Comparison of ENCODE assay signal across 16 mouse cellular contexts in the genomic region with DNA sequence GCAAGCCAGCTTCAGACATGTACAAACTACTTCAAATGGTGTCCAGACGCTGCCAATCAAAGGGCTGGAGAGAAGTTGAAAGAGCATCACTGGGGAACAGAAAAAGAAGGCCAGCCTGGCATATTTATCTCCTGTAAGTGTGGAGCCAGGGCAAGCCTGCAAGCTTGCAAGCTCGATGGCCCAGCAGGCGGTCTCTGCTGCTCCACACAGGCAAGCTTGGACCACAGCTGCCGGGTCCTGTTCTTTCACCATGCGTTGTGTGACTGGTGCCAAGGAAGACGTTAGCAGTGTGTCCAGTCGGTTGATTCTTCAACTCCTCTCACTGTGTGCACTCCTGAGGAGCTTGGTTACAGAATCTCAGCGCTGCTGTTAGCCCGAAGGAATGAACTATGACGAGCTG. TPM values are rescaled to one million over a fixed set of nuclear protein-coding genes. Genes with fewer than 3 reads are reported as not detected.
A peak's percentile ranks its signal among the peaks of the same experiment; 100 is the strongest.
DNase-seq lines count a peak whose midpoint lies in the region.
"Had no signal": no experiment of that assay in that cellular context is flagged by ENCODE, and none has a peak within 500 bp of the region (broad histone marks: within the 10 kb centered on the region; RNA-seq: fewer than 3 reads in every experiment).

No protein-coding gene starts in this region.

- intact Hi-C loops in left cerebral cortex, postnatal 4 days (cut with DNase I) = no loop called here

- peak; percentile 30 for DNase-seq in gastrocnemius, adult 18-20 months (ENCODE audit: low spot score)
- DNase-seq in gastrocnemius, adult 8-10 months (ENCODE audit: low spot score in 2 of 2) = no peak
- DNase-seq in left cerebral cortex, postnatal 4 days = peak; percentile 83
- no peak for DNase-seq in left cerebral cortex, adult 8-10 months (ENCODE audit: low spot score in 2 of 2)
- DNase-seq in cerebellum, adult 8-10 months = peak; percentile 77
- peak; percentile 60 for DNase-seq in skeletal muscle tissue, adult 2 months (ENCODE audit: low read depth, low spot score)
- no peak for DNase-seq in liver
- DNase-seq in heart, adult 11 months = no peak
- DNase-seq: adrenal gland, postnatal 36 days; B cell, adult 2 months; heart, adult 18-20 months; heart, postnatal 36 days; kidney, adult 18-20 months; kidney, postnatal 25 days; layer of hippocampus, adult 9-11 months; thymus, postnatal 25 days had no signal

RNA-seq across cellular contexts. Expression of a gene that starts 12.9 kb away (rescaled TPM):
- 10 to 100 TPM; 52.0 to 54.8 TPM for total RNA-seq in gastrocnemius, adult 18-20 months (2021)
- 10 to 100 TPM; 41.5 to 51.2 (median 49.4) TPM for total RNA-seq in gastrocnemius, adult 8-10 months (2022)
- 10 to 100 TPM; 51.9 to 60.8 TPM for total RNA-seq in left cerebral cortex, postnatal 4 days (2021)
- 10 to 100 TPM; 55.6 to 65.4 (median 56.4) TPM for total RNA-seq in left cerebral cortex, adult 8-10 months (2022)

Comparison
In these comparisons a context has a peak if more than half of its experiments do, and no peak if none do; other contexts are left out.
1. DNase-seq: peak in gastrocnemius, adult 18-20 months (single experiment), left cerebral cortex, postnatal 4 days (single experiment), cerebellum, adult 8-10 months (single experiment) and skeletal muscle tissue, adult 2 months (single experiment); none in gastrocnemius, adult 8-10 months (0 of 2), left cerebral cortex, adult 8-10 months (0 of 2), liver (single experiment) and heart, adult 11 months (single experiment).